Mouse (Mus musculus) kidney, postnatal 14 days (tissue): ENCODE measurements around the gene Fuz.
"Not testable (repeated sequence)": the region's sequence is repeated elsewhere in the genome, so short reads cannot be mapped to it uniquely, and the experiment has no call there.

Source experiments
- DNase-seq: peaks from one replicate; pipeline ENCODE4 v3.0.0; 2022; ENCODE audit warnings: mixed read lengths

The Fuz gene

GRCm38 (mm10) chr7:44860576-44861428 is 35.1 kb upstream of the Fuz start:
- peak; percentile 75 for DNase-seq

DNA sequence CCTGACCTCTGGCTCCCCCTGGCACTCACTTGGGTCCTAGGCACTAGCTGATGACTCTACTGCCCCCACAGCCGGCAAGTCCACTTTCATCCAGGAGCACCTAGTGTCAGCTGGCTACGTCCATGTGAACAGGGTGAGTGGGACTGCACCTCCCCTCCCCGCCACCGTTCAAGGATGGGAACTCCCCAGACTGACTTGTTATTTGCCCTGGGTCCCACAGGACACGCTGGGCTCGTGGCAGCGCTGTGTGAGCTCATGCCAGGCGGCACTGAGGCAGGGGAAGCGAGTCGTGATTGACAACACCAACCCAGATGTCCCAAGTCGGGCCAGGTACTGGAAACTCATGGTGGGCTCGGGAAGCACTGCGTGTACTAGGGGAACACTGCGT is 34.5 kb upstream of the Fuz start:
- DNase-seq = no peak

DNA sequence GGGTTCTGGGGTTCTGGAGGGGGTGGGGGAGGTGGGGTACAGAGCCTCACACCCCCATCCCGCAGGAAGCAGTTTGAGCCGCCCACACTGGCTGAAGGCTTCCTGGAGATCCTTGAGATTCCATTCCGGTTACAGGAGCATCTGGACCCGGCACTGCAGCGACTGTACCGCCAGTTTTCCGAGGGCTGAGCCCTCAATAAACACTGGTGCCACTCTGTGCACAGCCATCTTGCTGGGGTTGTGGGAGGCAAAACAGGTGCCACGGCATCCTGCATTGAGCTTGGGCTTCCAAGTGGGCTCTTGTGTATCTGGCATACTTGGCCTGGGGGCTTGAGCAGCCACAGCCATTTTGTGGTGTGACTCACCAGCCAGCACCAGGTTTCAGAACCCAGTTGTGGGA is 33.4 kb upstream of the Fuz start:
- DNase-seq = no peak

GRCm38 (mm10) chr7:44863210-44863609 is 32.7 kb upstream of the Fuz start:
- DNase-seq = no peak

- DNase-seq = no peak
These were observed 31.8 kb upstream of the Fuz start for GRCm38 (mm10) chr7:44863982-44864494.

DNA sequence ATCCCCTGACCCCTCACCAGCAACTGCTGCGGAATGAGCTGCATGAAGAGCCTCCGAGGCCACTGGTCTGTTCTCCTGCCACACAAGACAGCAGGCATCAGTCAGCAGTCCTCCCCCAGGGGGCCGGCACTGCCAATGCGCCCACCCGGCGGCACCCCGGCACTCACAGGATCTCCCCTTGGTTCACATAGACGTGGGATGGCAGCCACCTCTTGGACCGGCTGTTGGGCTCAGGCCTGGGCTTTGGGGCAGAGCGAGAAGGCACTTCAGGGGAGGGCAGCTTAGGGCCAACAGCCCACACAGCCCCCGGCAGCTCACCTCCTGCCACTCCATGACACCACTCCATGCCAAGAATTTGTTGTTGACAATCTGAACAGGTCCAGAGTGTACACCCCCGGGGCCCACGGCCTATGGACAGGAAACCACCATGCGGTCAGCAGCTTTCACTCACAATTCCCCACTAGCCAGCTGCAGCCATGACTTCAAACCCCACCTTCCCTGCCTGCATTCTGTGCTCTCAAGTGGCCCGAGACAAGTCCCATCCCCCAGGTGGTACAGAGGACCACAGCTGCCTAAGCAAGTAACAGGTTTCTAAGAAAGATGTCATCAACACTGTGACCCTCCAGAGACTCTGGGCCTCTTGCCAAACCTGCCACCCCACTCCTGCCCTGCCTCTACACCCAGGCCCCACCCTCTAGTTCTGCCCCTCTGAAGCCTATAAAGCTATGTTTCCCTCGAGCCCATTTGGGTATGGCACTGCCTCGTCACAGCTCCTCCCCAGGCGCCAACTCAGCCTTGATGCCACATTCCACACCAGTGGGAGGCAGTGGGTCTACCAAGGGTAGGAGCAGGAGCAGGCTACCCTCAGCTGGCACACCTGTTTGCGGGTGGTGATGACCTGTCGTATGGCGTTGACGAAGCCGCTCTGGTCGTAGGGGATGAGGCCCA is 31.0 kb upstream of the Fuz start:
- DNase-seq = no peak

GRCm38 (mm10) chr7:44866276-44867009 is 29.4 kb upstream of the Fuz start:
- DNase-seq = peak; percentile 77

DNA sequence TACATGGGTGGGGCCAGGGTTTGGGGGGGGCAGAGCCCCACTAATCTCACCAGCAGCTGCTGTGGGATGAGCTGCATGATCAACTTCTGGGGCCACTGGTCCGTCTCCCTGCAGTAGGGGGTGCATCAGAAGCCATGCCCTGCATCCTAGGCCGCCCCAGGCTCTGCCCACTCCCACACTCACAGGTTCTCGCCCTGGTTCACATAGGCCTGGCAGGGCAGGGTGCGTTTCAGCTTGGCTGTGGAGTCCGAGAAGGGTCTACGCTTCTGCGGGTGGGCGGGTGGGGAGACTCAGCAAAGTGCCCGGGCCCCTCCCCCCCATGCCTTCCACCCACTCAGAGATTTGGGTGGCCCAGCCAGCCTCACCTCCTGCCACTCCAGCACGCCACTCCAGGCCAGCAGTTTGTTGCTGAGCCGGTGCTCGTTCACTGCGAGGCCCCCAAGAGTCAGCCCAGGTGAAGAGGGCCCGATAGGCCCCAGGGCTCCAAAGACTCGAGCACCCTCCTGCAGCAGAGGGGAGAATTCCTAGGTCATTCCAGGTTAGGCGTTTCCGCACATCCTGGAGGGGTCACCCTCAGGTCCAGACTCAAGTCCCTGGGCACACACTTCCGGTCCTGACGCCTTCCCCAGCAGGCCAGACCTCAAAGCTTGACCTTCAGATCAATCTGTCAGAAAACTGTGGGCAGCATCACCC is 28.7 kb upstream of the Fuz start:
- DNase-seq = no peak

DNA sequence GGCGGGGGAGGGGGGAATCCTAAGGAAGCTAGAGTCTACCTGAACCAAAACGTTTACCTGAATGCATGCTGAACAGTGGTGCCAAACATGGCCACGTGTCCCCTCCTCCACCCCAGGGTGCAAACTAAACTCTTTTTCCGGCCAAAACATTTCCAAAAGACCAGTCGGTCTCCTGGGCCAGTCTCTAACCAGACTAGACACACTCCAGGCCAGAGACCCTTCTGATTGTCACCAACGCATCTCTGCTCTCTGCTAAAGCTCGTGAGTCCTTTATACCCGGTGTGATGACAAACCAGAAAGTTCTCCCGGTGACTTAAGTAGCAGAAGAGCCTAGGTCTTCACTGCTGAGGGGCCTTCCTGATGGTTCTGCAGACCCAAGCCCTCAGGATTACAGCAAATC is 28.1 kb upstream of the Fuz start:
- no peak for DNase-seq

- DNase-seq = peak; percentile 50
These were observed 27.4 kb upstream of the Fuz start for GRCm38 (mm10) chr7:44868465-44868864.

DNA sequence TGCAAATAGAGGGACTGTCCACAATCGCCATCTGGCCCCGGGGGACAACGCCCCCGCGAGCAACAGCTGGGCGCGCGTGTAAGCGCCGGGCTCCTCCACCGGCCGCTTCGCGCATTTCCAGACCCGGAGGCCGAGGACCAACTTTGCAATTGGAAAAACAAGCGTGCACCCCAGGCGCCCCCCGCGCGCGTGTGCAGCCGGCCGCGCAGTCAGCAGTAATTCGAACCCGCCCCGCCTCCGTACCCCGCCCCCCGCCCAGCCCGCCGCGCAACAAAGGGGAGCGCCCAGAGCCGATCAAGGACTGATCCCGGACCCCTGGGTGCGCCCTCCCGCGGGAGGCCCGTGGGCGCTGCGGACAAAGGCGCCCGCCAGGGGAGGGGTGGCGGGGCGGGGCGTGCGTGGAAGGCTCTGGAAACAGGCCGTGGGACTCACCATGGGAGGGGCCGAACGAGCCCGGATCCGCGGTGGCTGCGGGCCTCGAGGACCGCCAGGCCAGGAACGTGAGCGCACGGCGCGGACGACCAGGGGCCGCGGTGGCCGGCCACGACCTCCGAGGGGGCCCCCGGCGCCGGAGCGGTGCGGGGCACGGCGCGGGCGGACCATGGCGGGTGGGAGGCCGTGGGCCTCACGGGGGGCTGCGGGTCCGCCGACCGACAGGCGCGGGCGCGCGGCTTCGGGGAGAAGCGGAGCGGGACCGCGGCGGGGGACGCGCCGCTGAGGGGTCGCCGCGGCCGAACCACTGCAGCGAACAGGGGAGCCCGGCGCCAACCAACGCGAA is 26.8 kb upstream of the Fuz start:
- peak; percentile 85 for DNase-seq

GRCm38 (mm10) chr7:44869697-44870528 is 26.0 kb upstream of the Fuz start, which contains the start of gene Ptov1:
Ptov1 (minus strand) TSS chr7:44869788.
- peak; percentile 95 for DNase-seq

GRCm38 (mm10) chr7:44870614-44871013 is 25.3 kb upstream of the Fuz start:
- no peak for DNase-seq

GRCm38 (mm10) chr7:44871181-44871580 is 24.7 kb upstream of the Fuz start:
- DNase-seq = no peak

GRCm38 (mm10) chr7:44871774-44872173 is 24.1 kb upstream of the Fuz start:
- not testable (repeated sequence) for DNase-seq

DNA sequence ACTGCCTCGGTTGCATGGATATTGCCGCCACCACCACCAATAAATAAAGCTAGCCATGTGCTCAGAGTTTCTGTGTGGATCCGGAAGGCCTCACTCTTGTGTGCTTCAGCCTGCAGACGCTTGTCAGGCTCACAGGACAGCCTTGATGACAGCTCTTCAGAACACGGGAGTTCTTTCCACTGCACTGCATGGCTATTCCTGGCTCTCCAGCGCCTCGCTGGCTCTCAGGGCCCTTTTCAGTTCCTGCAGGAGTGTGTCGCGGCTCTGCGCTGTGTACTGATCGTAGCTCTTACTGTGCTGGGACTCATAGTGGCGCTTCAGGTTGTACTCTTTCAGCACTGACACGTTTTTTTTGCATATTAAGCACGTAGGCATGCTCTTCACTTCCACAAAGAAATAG is 18.0 kb upstream of the Fuz start:
- DNase-seq = no peak

DNA sequence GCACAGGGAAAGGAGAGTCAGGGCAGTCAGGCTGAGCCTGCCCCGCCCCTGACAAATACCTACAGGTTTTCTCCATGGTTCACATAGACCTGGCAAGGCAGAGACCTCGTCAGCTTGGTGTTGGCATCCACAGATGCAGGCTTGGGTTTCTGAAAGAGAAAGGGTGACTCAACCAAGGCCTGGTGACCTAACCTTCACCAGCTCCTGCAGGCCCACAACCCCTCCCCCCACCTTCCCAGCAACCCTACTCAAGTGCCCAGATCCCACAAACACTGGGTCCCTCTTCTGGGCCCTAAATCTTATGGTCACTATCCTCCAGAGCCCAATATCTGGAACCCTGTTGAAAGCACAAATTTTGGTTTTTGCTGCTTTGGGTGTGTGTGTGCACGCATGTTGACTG is 12.8 kb upstream of the Fuz start:
- no peak for DNase-seq

DNA sequence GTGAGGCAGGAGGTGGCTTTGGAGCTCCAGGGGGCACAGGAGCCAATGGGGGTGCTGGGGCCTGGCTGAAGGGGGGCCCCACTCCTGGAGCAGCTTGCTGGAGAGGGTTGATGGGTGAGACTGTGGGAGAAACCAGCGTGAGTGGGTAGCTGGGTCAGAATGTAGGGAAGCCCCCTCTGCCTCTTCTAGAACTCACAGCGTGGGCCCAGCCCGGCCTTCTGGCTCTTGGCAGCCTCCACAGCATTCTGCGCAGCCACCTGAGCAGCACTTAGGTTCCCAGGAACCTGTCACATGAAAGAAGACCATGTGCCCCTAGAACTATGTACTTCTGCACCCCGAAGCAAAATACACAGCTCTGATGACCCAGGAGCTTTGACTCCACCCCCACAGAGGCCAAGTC is 11.2 kb upstream of the Fuz start:
- no peak for DNase-seq

- DNase-seq = no peak
These were observed 8.9 kb upstream of the Fuz start for GRCm38 (mm10) chr7:44886964-44887363.
